ENCODE assay signal across 8 mouse cellular contexts in the genomic region with DNA sequence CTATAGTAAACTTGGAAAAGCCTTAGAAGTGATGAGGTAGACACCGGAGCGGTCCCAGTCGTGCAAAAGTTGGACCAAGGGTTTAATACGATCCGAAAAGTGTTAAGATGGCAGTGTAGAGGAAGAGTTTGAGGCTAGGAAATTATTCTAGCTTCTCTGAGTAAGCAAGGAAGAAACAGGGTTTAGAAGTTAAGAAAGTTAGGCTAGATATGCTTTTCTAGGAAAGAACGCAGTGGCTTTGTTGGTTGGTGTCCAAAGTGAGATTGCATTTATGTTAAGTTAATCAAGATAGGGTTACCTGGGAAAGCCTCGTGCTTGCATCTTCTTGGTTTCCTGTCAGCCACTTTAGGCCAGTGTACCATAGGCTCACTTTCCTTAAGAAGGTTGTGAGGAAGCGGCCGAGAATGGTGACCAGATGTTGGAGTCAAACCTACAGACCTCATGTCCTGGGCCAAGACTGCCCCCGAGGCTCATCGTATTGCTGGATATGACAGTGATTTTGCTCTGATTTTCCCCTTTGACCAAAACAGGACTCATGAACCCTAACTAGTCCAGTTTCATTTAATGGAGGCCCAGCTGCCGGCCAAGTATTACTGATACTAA. TPM values are rescaled to one million over a fixed set of nuclear protein-coding genes. Genes with fewer than 3 reads are reported as not detected.
DNase-seq lines count a peak whose midpoint lies in the region; ATAC-seq and TF ChIP-seq lines count a peak whose summit lies in the region.

No protein-coding gene starts in this region.

- 14% methylated on average over 12 of the region's 12 CpGs for WGBS in cerebellum, adult 2 months
- WGBS in limb, embryonic 14.5 days, result 16% methylated on average over 12 of the region's 12 CpGs

- H3K9ac ChIP-seq in limb, embryonic 14.5 days (ENCODE audit: low read depth, low read length, severe bottlenecking), result peak overlapping the region; percentile 96

- no peak for TF ChIP-seq POLR2A in cerebellum, adult 2 months (IDR thresholded peaks at IDR 0.05; ENCODE audit: borderline replicate concordance, insufficient read depth, low read length)
- no peak for TF ChIP-seq POLR2A in testis, adult 2 months (IDR thresholded peaks at IDR 0.05; ENCODE audit: control insufficient read depth, low read depth, low read length)
- no peak for TF ChIP-seq POLR2A in limb, embryonic 14.5 days (IDR thresholded peaks at IDR 0.05; ENCODE audit: borderline replicate concordance, extremely low read depth, insufficient read depth, insufficient read length)

- peak overlapping the region; percentile 47 for H3K4me2 ChIP-seq in limb, embryonic 14.5 days (replicated peaks; ENCODE audit: low read depth, low read length, severe bottlenecking)

- TF ChIP-seq CTCF in cerebellum, adult 2 months (IDR thresholded peaks at IDR 0.05; ENCODE audit: borderline replicate concordance, insufficient read depth, low read depth, low read length), result no peak
- TF ChIP-seq CTCF in testis, adult 2 months (IDR thresholded peaks at IDR 0.05; ENCODE audit: control insufficient read depth, insufficient read depth, insufficient replicate concordance, low read depth, low read length), result no peak

- peaks cover 5% of the 10 kb centered on the region; the same call in 1 of the 2 replicates for H3K4me1 ChIP-seq in cerebellum, adult 2 months (ENCODE audit: control insufficient read depth, insufficient read depth, low read length)
- H3K4me1 ChIP-seq in testis, adult 2 months (ENCODE audit: control insufficient read depth, insufficient read depth, low read length), result peaks cover 9% of the 10 kb centered on the region
- peaks cover 12% of the 10 kb centered on the region for H3K4me1 ChIP-seq in limb, embryonic 14.5 days (ENCODE audit: control insufficient read depth, insufficient read depth, low read length)

- peak overlapping the region; percentile 26 for H3K27ac ChIP-seq in cerebellum, adult 2 months (ENCODE audit: insufficient read depth, low read length)
- peak overlapping the region; percentile 95 for H3K27ac ChIP-seq in testis, adult 2 months (ENCODE audit: control insufficient read depth, insufficient read depth, low read depth, low read length)
- peak overlapping the region; percentile 97 for H3K27ac ChIP-seq in limb, embryonic 14.5 days (replicated peaks; ENCODE audit: low read depth, low read length)

- H3K4me3 ChIP-seq in cerebellum, adult 2 months (replicated peaks; ENCODE audit: insufficient read depth, low read depth, low read length), result peak overlapping the region; percentile 83
- peak overlapping the region; percentile 95 for H3K4me3 ChIP-seq in testis, adult 2 months (ENCODE audit: control insufficient read depth, low read depth, low read length)
- H3K4me3 ChIP-seq in limb, embryonic 14.5 days (replicated peaks; ENCODE audit: low read length), result peak overlapping the region; percentile 81

- ATAC-seq in limb, embryonic 14.5 days (ENCODE audit: low FRiP score, low read depth), result no peak

- H3K9me3 ChIP-seq in limb, embryonic 14.5 days (ENCODE audit: control insufficient read depth, low read length), result no peaks in the 10 kb centered on the region

- H3K36me3 ChIP-seq in testis, adult 2 months (ENCODE audit: control insufficient read depth, insufficient read depth, low read length), result peaks cover 8% of the 10 kb centered on the region
- peaks cover 41% of the 10 kb centered on the region for H3K36me3 ChIP-seq in limb, embryonic 14.5 days (ENCODE audit: control insufficient read depth, insufficient read depth, low read length)

- DNase-seq in cerebellum, adult 2 months, result no peak
- DNase-seq in cerebellum, postnatal 4 days (ENCODE audit: low spot score in 2 of 2), result no peak
- no peak for DNase-seq in testis, postnatal 14 days (ENCODE audit: low spot score)
- no peak for DNase-seq in limb, embryonic 14.5 days (ENCODE audit: low spot score)
- DNase-seq in right cerebral cortex, postnatal 25 days, result no peak
- no peak for DNase-seq in right cerebral cortex, adult 18-20 months
- DNase-seq in cerebellum, postnatal 10 days, result no peak

- no peaks in the 10 kb centered on the region for H3K27me3 ChIP-seq in cerebellum, adult 2 months (ENCODE audit: control insufficient read depth, insufficient read depth, low read length)
- H3K27me3 ChIP-seq in testis, adult 2 months (ENCODE audit: control insufficient read depth, insufficient read depth, low read length), result no peaks in the 10 kb centered on the region
- H3K27me3 ChIP-seq in limb, embryonic 14.5 days (ENCODE audit: control insufficient read depth, insufficient read depth, low read length), result no peaks in the 10 kb centered on the region

RNA-seq across cellular contexts. Expression of a gene that starts 0.8 kb away (rescaled TPM):
- 75.5 and 80.2 TPM in 2 replicates for polyA plus RNA-seq in cerebellum, adult 2 months (2012; rRNA removed)
- 48.3 and 50.6 TPM in 2 replicates for polyA plus RNA-seq in testis, adult 2 months (2012; rRNA removed)
- polyA plus RNA-seq in limb, embryonic 14.5 days (2012; rRNA removed), result 152 and 155 TPM in 2 replicates
- 26.5 and 34.2 TPM in 2 replicates for polyA plus RNA-seq in limb, embryonic 14.5 days (2014; fragmentation: Nextera tagmentation; extraction: Ambion mirVana)

RNA-seq across cellular contexts. Expression of a gene that starts 5.4 kb away (rescaled TPM):
- polyA plus RNA-seq in cerebellum, adult 2 months (2012; rRNA removed), result 13.0 and 14.6 TPM in 2 replicates
- polyA plus RNA-seq in testis, adult 2 months (2012; rRNA removed), result 1.7 and 2.2 TPM in 2 replicates
- 4.6 and 8.9 TPM in 2 replicates for polyA plus RNA-seq in limb, embryonic 14.5 days (2012; rRNA removed)
- 1.5 and 1.6 TPM in 2 replicates for polyA plus RNA-seq in limb, embryonic 14.5 days (2014; fragmentation: Nextera tagmentation; extraction: Ambion mirVana)

RNA-seq across cellular contexts. Expression of a gene that starts 11.9 kb away (rescaled TPM):
- 109 and 121 TPM in 2 replicates for polyA plus RNA-seq in cerebellum, adult 2 months (2012; rRNA removed)
- 70.9 and 73.0 TPM in 2 replicates for polyA plus RNA-seq in testis, adult 2 months (2012; rRNA removed)
- 114 and 156 TPM in 2 replicates for polyA plus RNA-seq in limb, embryonic 14.5 days (2012; rRNA removed)
- 93.9 and 96.0 TPM in 2 replicates for polyA plus RNA-seq in limb, embryonic 14.5 days (2014; fragmentation: Nextera tagmentation; extraction: Ambion mirVana)

RNA-seq across cellular contexts. Expression of a gene that starts 17.6 kb away (rescaled TPM):
- 86.8 and 97.7 TPM in 2 replicates for polyA plus RNA-seq in cerebellum, adult 2 months (2012; rRNA removed)
- polyA plus RNA-seq in testis, adult 2 months (2012; rRNA removed), result 5.7 and 7.1 TPM in 2 replicates
- 95.5 and 124 TPM in 2 replicates for polyA plus RNA-seq in limb, embryonic 14.5 days (2012; rRNA removed)
- 34.5 and 34.8 TPM in 2 replicates for polyA plus RNA-seq in limb, embryonic 14.5 days (2014; fragmentation: Nextera tagmentation; extraction: Ambion mirVana)

RNA-seq across cellular contexts. Expression of a gene that starts 29.4 kb away (rescaled TPM):
- 0.03 and 0.07 TPM in 2 replicates for polyA plus RNA-seq in cerebellum, adult 2 months (2012; rRNA removed)
- not detected in 2 replicates for polyA plus RNA-seq in testis, adult 2 months (2012; rRNA removed)
- polyA plus RNA-seq in limb, embryonic 14.5 days (2012; rRNA removed), result 0.27 and 0.50 TPM in 2 replicates
- polyA plus RNA-seq in limb, embryonic 14.5 days (2014; fragmentation: Nextera tagmentation; extraction: Ambion mirVana), result 0.14 and 0.23 TPM in 2 replicates

Comparison
In these comparisons a context has a peak if more than half of its experiments do, and no peak if none do; other contexts are left out.
1. H3K27ac ChIP-seq: peak in every context shown above with its lines; median percentile 97 in limb, embryonic 14.5 days; 95 in testis, adult 2 months; 26 in cerebellum, adult 2 months.